Mouse (Mus musculus) embryonic facial prominence, embryonic 15.5 days (tissue): ENCODE data around the gene Trh. TPM values are rescaled to one million over a fixed set of nuclear protein-coding genes. Genes with fewer than 3 reads are reported as not detected.

ENCODE experiments used
- ATAC-seq: fragments of 200-750 bp; cut with Nextera tagmentation; 2 replicates; pipeline ENCODE4 v1.8.0; 2017; ENCODE audit warnings: low read depth, moderate TSS enrichment; ENCODE audit not compliant: insufficient number of reproducible peaks, low FRiP score, low TSS enrichment
- H3K27ac ChIP-seq: fragments of 300-500 bp; sonication (generic); replicated peaks from 2 replicates; pipeline ENCODE4 v1.5.1; 2015; ENCODE audit warnings: mild to moderate bottlenecking, inconsistent platforms
- H3K27me3 ChIP-seq: fragments of 300-500 bp; sonication (generic); 2 replicates; pipeline ENCODE4 v1.6.1; 2015; ENCODE audit warnings: inconsistent platforms
- H3K36me3 ChIP-seq: fragments of 300-500 bp; sonication (generic); 2 replicates; pipeline ENCODE4 v1.6.1; 2015; ENCODE audit warnings: mild to moderate bottlenecking, inconsistent platforms
- H3K4me1 ChIP-seq: fragments of 300-500 bp; sonication (generic); 2 replicates; pipeline ENCODE4 v1.6.1; 2015; ENCODE audit warnings: inconsistent platforms
- H3K4me2 ChIP-seq: fragments of 300-500 bp; sonication (generic); replicated peaks from 2 replicates; pipeline ENCODE4 v1.6.1; 2015; ENCODE audit warnings: mild to moderate bottlenecking, inconsistent platforms
- H3K4me3 ChIP-seq: fragments of 300-500 bp; sonication (generic); replicated peaks from 2 replicates; pipeline ENCODE4 v1.5.1; 2015; ENCODE audit warnings: mild to moderate bottlenecking, inconsistent platforms
- H3K9ac ChIP-seq: fragments of 300-500 bp; sonication (generic); 2 replicates; pipeline ENCODE4 v1.6.1; 2015; ENCODE audit warnings: inconsistent platforms
- H3K9me3 ChIP-seq: fragments of 300-500 bp; sonication (generic); replicated peaks from 2 replicates; pipeline ENCODE4 v1.6.1; 2016; ENCODE audit warnings: inconsistent platforms
- WGBS: fragments of 180-500 bp; shearing (Covaris S2); methylation state at CpG from one replicate; pipeline ENCODE4 v1.1.7; 2015; 5-methylcytosine and 5-hydroxymethylcytosine counted together
- polyA plus RNA-seq: library from polyadenylated mRNA; unstranded; fragments of >200 nt; fragmentation: Nextera tagmentation; extraction: Ambion mirVana; gene quantifications from 2 replicates; pipeline ENCODE4 v1.2.1, GENCODE M21; 2015

Trh gene
- polyA plus RNA-seq = 0.20 and 0.27 TPM in 2 replicates

GRCm38 (mm10) chr6:92244591-92244990 lies at the start of gene Trh:
Trh (minus strand) TSS chr6:92244650.
- Histone ChIP-seq H3K36me3 (no peaks in the 10 kb centered on the region), H3K27ac (no peak within 1 kb of the TSS), H3K9me3 (no peaks in the 10 kb centered on the region), H3K4me3 (peak within 1 kb of the TSS; percentile 34), H3K4me1 (peaks cover 6% of the 10 kb centered on the region; the same call in 1 of the 2 replicates), H3K27me3 (peaks cover 49% of the 10 kb centered on the region), H3K4me2 (peak within 1 kb of the TSS; percentile 53), H3K9ac (no peak within 1 kb of the TSS)
- WGBS = under 1% methylated on average over 31 of the region's 31 CpGs
- ATAC-seq = no peak

GRCm38 (mm10) chr6:92290826-92291225 lies 46.4 kb upstream of the Trh start:
- Histone ChIP-seq H3K4me3 (no peak overlapping the region), H3K27me3 (no peaks in the 10 kb centered on the region; the same call in 1 of the 2 replicates), H3K27ac (no peak overlapping the region), H3K9me3 (no peaks in the 10 kb centered on the region), H3K4me2 (no peak overlapping the region), H3K9ac (no peak overlapping the region), H3K4me1 (no peaks in the 10 kb centered on the region), H3K36me3 (no peaks in the 10 kb centered on the region)
- 70% methylated on average over 3 of the region's 3 CpGs for WGBS
- no peak for ATAC-seq

- Histone ChIP-seq H3K36me3 (no peaks in the 10 kb centered on the region), H3K27ac (no peak overlapping the region), H3K4me2 (no peak overlapping the region), H3K27me3 (no peaks in the 10 kb centered on the region; the same call in 1 of the 2 replicates), H3K9me3 (no peaks in the 10 kb centered on the region), H3K9ac (no peak overlapping the region), H3K4me1 (no peaks in the 10 kb centered on the region), H3K4me3 (no peak overlapping the region)
- 45% methylated on average over 4 of the region's 4 CpGs for WGBS
- no peak for ATAC-seq
Observed at GRCm38 (mm10) chr6:92286889-92287288, 42.4 kb upstream of the Trh start.

GRCm38 (mm10) chr6:92286258-92286888 lies 41.9 kb upstream of the Trh start:
- no peak overlapping the region for H3K4me3 ChIP-seq
- no peak overlapping the region for H3K4me2 ChIP-seq
- no peak for ATAC-seq
- no peak overlapping the region for H3K9ac ChIP-seq
- no peaks in the 10 kb centered on the region for H3K36me3 ChIP-seq
- H3K9me3 ChIP-seq = no peaks in the 10 kb centered on the region
- no peaks in the 10 kb centered on the region for H3K4me1 ChIP-seq
- 22% methylated on average over 4 of the region's 4 CpGs for WGBS
- H3K27ac ChIP-seq = no peak overlapping the region
- H3K27me3 ChIP-seq = no peaks in the 10 kb centered on the region; the same call in 1 of the 2 replicates

- Histone ChIP-seq H3K9me3 (no peaks in the 10 kb centered on the region), H3K27me3 (no peaks in the 10 kb centered on the region; the same call in 1 of the 2 replicates), H3K4me3 (no peak overlapping the region), H3K4me2 (no peak overlapping the region), H3K27ac (no peak overlapping the region), H3K4me1 (no peaks in the 10 kb centered on the region), H3K9ac (no peak overlapping the region), H3K36me3 (no peaks in the 10 kb centered on the region)
- no peak for ATAC-seq
- 73% methylated on average over 4 of the region's 4 CpGs for WGBS
Observed at GRCm38 (mm10) chr6:92285559-92285958, 41.1 kb upstream of the Trh start.

- no peak overlapping the region for H3K4me3 ChIP-seq
- H3K4me2 ChIP-seq = no peak overlapping the region
- no peaks in the 10 kb centered on the region for H3K36me3 ChIP-seq
- no peak overlapping the region for H3K9ac ChIP-seq
- H3K27ac ChIP-seq = no peak overlapping the region
- no peaks in the 10 kb centered on the region for H3K27me3 ChIP-seq
- 67% methylated on average over 1 of the region's 1 CpGs for WGBS
- no peaks in the 10 kb centered on the region for H3K9me3 ChIP-seq
- no peak for ATAC-seq
- no peaks in the 10 kb centered on the region for H3K4me1 ChIP-seq
Observed at GRCm38 (mm10) chr6:92277179-92277578, 32.7 kb upstream of the Trh start.

GRCm38 (mm10) chr6:92273652-92274322 lies 29.3 kb upstream of the Trh start:
- H3K27ac ChIP-seq = no peak overlapping the region
- H3K4me1 ChIP-seq = no peaks in the 10 kb centered on the region
- no peaks in the 10 kb centered on the region for H3K27me3 ChIP-seq
- H3K9ac ChIP-seq = no peak overlapping the region
- WGBS = 71% methylated on average over 6 of the region's 6 CpGs
- no peak for ATAC-seq
- no peak overlapping the region for H3K4me2 ChIP-seq
- H3K4me3 ChIP-seq = no peak overlapping the region
- H3K9me3 ChIP-seq = no peaks in the 10 kb centered on the region
- H3K36me3 ChIP-seq = no peaks in the 10 kb centered on the region

- WGBS = 61% methylated on average over 3 of the region's 3 CpGs
Observed at GRCm38 (mm10) chr6:92272601-92273000, 28.2 kb upstream of the Trh start.

GRCm38 (mm10) chr6:92269019-92269418 lies 24.6 kb upstream of the Trh start:
- WGBS = 10% methylated on average over 4 of the region's 4 CpGs
- no peaks in the 10 kb centered on the region for H3K27me3 ChIP-seq
- no peaks in the 10 kb centered on the region for H3K4me1 ChIP-seq
- H3K4me2 ChIP-seq = no peak overlapping the region
- H3K4me3 ChIP-seq = no peak overlapping the region
- H3K36me3 ChIP-seq = no peaks in the 10 kb centered on the region
- no peak overlapping the region for H3K27ac ChIP-seq
- H3K9me3 ChIP-seq = no peaks in the 10 kb centered on the region
- H3K9ac ChIP-seq = no peak overlapping the region
- no peak for ATAC-seq

More at GRCm38 (mm10) chr6:92272601-92273000, 28.2 kb upstream of the Trh start:
- no peaks in the 10 kb centered on the region for H3K4me1 ChIP-seq
- no peak overlapping the region for H3K4me2 ChIP-seq
- no peak overlapping the region for H3K4me3 ChIP-seq
- no peak overlapping the region for H3K9ac ChIP-seq
- no peaks in the 10 kb centered on the region for H3K27me3 ChIP-seq
- ATAC-seq = no peak
- H3K27ac ChIP-seq = no peak overlapping the region
- H3K36me3 ChIP-seq = no peaks in the 10 kb centered on the region
- no peaks in the 10 kb centered on the region for H3K9me3 ChIP-seq

- H3K27me3 ChIP-seq = no peaks in the 10 kb centered on the region
- no peaks in the 10 kb centered on the region for H3K9me3 ChIP-seq
- H3K4me2 ChIP-seq = no peak overlapping the region
- no peaks in the 10 kb centered on the region for H3K4me1 ChIP-seq
- H3K36me3 ChIP-seq = no peaks in the 10 kb centered on the region
- H3K9ac ChIP-seq = no peak overlapping the region
- H3K27ac ChIP-seq = no peak overlapping the region
- no peak overlapping the region for H3K4me3 ChIP-seq
- 48% methylated on average over 1 of the region's 1 CpGs for WGBS
- no peak for ATAC-seq
Observed at GRCm38 (mm10) chr6:92268001-92268400, 23.6 kb upstream of the Trh start.

GRCm38 (mm10) chr6:92261162-92261843 lies 16.9 kb upstream of the Trh start:
- no peaks in the 10 kb centered on the region for H3K4me1 ChIP-seq
- 67% methylated on average over 4 of the region's 4 CpGs for WGBS

More at GRCm38 (mm10) chr6:92261162-92261843, 16.9 kb upstream of the Trh start:
- no peak overlapping the region for H3K27ac ChIP-seq
- no peaks in the 10 kb centered on the region for H3K27me3 ChIP-seq
- no peaks in the 10 kb centered on the region for H3K9me3 ChIP-seq
- no peak for ATAC-seq
- no peaks in the 10 kb centered on the region for H3K36me3 ChIP-seq
- H3K4me3 ChIP-seq = no peak overlapping the region
- H3K9ac ChIP-seq = no peak overlapping the region
- H3K4me2 ChIP-seq = no peak overlapping the region
